Mouse (Mus musculus): Measurements from ENCODE around the gene Man2a1. TPM values are rescaled to one million over a fixed set of nuclear protein-coding genes. Genes with fewer than 3 reads are reported as not detected.

Gene Man2a1
- polyA plus RNA-seq, 1 experiment from 2014 or later: 8.1 TPM

DNA sequence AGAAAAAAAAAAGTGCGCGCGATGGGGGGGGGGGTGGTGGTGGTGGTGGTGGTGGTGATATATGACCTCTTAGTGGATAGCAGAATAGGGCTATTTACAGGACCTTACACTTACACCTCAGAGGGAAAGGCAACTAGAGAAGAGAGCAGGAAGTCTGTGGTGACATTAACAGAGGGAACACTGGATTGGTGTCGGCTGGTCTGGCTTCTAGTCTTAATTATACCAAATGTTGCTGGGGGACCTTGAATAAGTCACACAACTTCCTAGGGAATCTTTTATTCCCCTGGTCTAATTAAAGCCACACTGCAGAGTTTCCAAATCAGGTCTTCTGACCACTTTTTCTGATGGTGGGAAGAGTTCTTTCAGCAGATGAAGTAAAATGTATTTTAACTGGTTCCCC, 163.0 kb downstream of the Man2a1 start:
- Histone ChIP-seq H3K36me3 (no peaks in the 10 kb centered on the region), H3K4me3 (replicated peaks) (no peak overlapping the region), H3K9me3 (no peaks in the 10 kb centered on the region), H3K9ac (replicated peaks) (no peak overlapping the region), H3K4me2 (no peak overlapping the region), H3K27ac (no peak overlapping the region), H3K27me3 (no peaks in the 10 kb centered on the region), H3K4me1 (replicated peaks) (no peaks in the 10 kb centered on the region)
- ATAC-seq (ENCODE audit: insufficient number of reproducible peaks, insufficient read depth, low FRiP score, low TSS enrichment, low read depth): no peak
- WGBS: 83% methylated on average over 4 of the region's 4 CpGs

DNA sequence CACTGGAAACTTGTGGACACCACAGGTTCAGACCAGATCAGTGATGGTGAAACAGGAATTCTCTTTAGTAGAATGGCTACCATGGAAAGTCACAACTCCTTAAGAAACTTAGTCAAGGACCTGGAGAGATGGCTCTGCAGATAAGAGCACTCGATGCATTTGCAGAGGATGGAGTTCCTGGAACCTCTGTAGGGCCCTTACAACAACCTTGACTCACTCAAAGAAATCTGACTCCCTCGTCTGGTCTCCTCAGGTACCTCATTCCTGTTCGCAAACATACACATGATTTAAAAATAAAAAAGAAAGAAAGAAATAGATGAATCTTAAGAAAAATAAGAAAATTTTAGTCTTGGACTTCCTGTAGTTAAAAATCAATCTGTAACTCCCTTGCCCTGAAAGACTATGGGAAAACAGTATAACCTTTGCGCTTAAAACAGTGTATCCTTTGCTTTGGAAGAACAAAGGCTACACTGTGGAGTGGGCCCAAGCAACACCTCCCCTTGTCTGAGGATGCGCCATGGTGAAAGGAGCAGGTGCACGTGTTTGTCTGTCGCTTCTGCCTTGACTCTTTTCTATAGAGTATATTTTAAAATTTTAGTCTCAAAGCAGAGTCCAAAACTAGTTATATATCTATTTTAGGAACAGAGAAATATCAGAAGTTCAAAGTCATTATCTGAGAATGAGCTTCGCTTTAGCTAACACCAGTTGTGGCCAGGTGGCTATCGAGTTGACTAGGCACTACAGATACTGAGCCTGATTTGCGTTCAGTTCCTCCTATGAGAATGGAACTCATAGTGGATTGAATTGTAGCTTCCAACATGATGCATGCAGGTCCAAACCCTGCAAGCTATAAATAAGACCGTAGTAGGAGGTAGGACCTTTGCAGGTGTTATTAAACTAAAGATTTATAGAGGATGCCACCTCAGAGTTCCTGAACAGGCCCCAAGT, 163.9 kb downstream of the Man2a1 start:
- H3K4me1 ChIP-seq (replicated peaks): no peaks in the 10 kb centered on the region
- no peaks in the 10 kb centered on the region for H3K27me3 ChIP-seq
- H3K27ac ChIP-seq: no peak overlapping the region
- 90% methylated on average over 11 of the region's 11 CpGs for WGBS
- H3K4me3 ChIP-seq (replicated peaks): no peak overlapping the region
- H3K9me3 ChIP-seq: no peaks in the 10 kb centered on the region
- ATAC-seq (ENCODE audit: insufficient number of reproducible peaks, insufficient read depth, low FRiP score, low TSS enrichment, low read depth): no peak
- no peaks in the 10 kb centered on the region for H3K36me3 ChIP-seq
- no peak overlapping the region for H3K4me2 ChIP-seq
- no peak overlapping the region for H3K9ac ChIP-seq (replicated peaks)

DNA sequence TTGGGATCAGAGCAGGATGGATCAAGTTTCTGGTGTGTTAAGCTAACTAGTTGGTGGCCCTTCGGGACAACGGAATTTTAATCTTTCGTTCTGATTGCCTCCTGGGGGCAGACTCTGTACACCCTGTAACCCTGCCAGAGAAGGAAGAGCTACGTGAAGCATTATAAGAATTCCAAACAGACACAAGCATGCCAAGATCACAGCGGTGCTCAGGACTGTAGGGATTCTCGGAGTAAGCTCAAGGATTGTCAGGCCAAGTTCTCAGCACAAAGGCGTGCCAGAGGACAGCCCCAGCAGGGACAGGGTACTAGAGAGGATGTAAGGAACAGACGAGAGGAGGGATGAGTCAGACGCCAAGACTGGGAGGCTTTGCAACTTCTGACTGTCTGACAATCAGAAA, 164.8 kb downstream of the Man2a1 start:
- Histone ChIP-seq H3K27me3 (no peaks in the 10 kb centered on the region), H3K9ac (replicated peaks) (no peak overlapping the region), H3K9me3 (no peaks in the 10 kb centered on the region), H3K36me3 (no peaks in the 10 kb centered on the region), H3K27ac (no peak overlapping the region), H3K4me1 (replicated peaks) (no peaks in the 10 kb centered on the region), H3K4me3 (replicated peaks) (no peak overlapping the region), H3K4me2 (no peak overlapping the region)
- 64% methylated on average over 9 of the region's 9 CpGs for WGBS
- ATAC-seq (ENCODE audit: insufficient number of reproducible peaks, insufficient read depth, low FRiP score, low TSS enrichment, low read depth): no peak

DNA sequence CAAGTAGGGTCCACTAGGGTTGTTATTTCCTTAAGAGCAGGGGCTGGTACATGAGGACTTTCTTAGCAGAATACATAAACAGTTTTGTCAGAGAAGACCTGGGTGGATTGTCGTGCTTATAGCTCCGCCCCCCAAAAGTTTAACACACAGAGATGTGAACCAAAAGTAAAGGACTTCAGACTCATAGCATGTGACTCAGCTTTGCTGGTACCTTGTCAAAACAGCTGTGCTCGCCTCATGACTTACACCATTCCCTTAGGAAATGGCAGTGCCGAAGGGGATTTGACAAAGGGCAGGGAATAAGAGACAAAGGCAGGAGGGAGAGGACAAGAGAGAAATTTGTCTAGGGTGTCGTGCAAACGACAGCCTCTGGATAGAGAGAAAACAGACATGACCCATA, 166.0 kb downstream of the Man2a1 start:
- Histone ChIP-seq H3K4me1 (replicated peaks) (no peaks in the 10 kb centered on the region), H3K27me3 (no peaks in the 10 kb centered on the region), H3K27ac (no peak overlapping the region), H3K36me3 (no peaks in the 10 kb centered on the region), H3K9ac (replicated peaks) (no peak overlapping the region), H3K9me3 (no peaks in the 10 kb centered on the region), H3K4me3 (replicated peaks) (no peak overlapping the region), H3K4me2 (no peak overlapping the region)
- ATAC-seq (ENCODE audit: insufficient number of reproducible peaks, insufficient read depth, low FRiP score, low TSS enrichment, low read depth): no peak
- 71% methylated on average over 6 of the region's 6 CpGs for WGBS

DNA sequence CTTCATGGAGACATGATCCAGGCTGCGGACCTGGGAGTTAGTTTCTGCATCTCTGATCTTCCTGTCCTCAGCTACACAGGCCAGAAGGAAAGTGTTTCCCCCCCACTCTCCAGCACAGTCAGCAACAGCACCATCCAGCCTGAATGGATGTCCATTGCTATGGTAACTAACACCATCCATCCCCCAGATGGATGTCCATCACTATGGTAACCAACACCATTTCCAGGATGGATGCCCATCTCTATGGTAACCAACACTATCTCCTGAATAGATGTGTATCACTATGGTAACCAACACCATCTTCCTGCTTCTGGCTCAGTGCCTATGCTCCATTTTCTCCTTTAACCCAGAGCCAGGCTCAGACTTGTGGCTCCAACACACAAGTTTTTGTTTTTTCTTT, 169.7 kb downstream of the Man2a1 start:
- Histone ChIP-seq H3K27ac (no peak overlapping the region), H3K9me3 (no peaks in the 10 kb centered on the region), H3K4me3 (replicated peaks) (no peak overlapping the region), H3K9ac (replicated peaks) (no peak overlapping the region), H3K36me3 (no peaks in the 10 kb centered on the region), H3K4me2 (no peak overlapping the region), H3K4me1 (replicated peaks) (no peaks in the 10 kb centered on the region), H3K27me3 (no peaks in the 10 kb centered on the region)
- WGBS: 81% methylated on average over 1 of the region's 1 CpGs
- no peak for ATAC-seq (ENCODE audit: insufficient number of reproducible peaks, insufficient read depth, low FRiP score, low TSS enrichment, low read depth)

DNA sequence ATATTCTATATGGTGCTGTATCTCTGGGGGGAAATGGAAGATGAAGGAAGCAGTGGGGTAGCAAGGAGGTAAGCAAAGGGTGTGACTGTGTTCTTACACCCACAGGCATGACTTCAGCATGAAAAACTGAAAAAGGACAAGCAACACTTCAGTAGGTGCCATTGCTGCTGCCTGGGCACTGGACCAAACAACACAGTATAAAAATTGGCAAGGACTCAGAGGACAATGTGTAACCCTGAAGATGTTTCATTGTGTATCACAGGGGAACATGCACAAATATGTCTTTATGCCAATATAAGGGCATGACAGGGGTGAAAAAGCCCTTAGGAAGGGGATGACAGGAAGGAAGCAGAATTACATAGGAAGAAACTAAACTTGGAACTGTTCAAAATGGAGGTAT, 172.1 kb downstream of the Man2a1 start:
- H3K27me3 ChIP-seq: no peaks in the 10 kb centered on the region

DNA sequence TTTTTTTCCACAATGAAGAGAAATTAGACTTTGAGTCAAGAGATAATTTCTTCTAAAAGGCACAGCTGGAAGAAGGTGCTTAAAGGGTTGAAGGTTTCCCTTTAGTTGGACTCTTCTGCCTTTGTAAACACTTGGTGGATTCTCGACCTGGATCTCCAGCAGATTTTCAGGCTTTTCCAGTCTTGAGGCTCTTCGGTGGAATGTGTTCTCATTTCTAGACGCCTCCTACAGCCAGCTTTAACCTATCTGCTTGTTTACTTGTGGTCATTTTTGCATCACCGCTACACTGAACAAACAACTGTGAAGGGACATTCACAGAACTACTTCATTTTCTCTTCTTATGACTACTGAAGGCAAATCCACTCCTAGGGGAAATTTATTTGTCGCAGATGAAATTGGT, 173.7 kb downstream of the Man2a1 start:
- Histone ChIP-seq H3K4me2 (no peak overlapping the region), H3K4me1 (replicated peaks) (no peaks in the 10 kb centered on the region), H3K9me3 (no peaks in the 10 kb centered on the region), H3K4me3 (replicated peaks) (no peak overlapping the region), H3K9ac (replicated peaks) (no peak overlapping the region), H3K27me3 (no peaks in the 10 kb centered on the region), H3K27ac (no peak overlapping the region), H3K36me3 (no peaks in the 10 kb centered on the region)
- 92% methylated on average over 5 of the region's 5 CpGs for WGBS
- ATAC-seq (ENCODE audit: insufficient number of reproducible peaks, insufficient read depth, low FRiP score, low TSS enrichment, low read depth): no peak

More for the DNA sequence above, 172.1 kb downstream of the Man2a1 start:
- Histone ChIP-seq H3K4me3 (replicated peaks) (no peak overlapping the region), H3K4me1 (replicated peaks) (no peaks in the 10 kb centered on the region), H3K36me3 (no peaks in the 10 kb centered on the region), H3K9ac (replicated peaks) (no peak overlapping the region), H3K4me2 (no peak overlapping the region), H3K9me3 (no peaks in the 10 kb centered on the region), H3K27ac (no peak overlapping the region)
- ATAC-seq (ENCODE audit: insufficient number of reproducible peaks, insufficient read depth, low FRiP score, low TSS enrichment, low read depth): no peak

DNA sequence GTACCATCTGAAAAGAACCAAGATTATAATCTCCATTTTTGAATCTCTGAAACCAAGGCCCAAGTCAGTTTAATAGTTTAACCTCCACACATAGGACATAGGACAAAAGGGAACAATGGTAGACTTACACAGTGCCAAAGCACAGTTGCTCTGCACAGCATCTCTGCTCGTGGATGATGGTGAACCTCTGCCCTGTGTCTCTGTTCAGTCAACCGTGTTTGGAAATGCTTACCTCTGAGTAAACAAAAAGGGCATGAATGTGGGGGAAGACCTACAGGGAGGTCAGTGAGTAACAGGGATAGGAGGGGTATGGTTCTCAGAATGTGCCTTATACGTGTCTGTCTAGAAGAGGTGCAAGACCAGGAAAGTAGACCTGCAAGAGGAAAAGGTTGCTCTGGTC, 177.8 kb downstream of the Man2a1 start:
- H3K9me3 ChIP-seq: no peaks in the 10 kb centered on the region
- no peaks in the 10 kb centered on the region for H3K27me3 ChIP-seq
- H3K4me2 ChIP-seq: no peak overlapping the region
- 79% methylated on average over 3 of the region's 3 CpGs for WGBS
- no peak overlapping the region for H3K27ac ChIP-seq
- H3K9ac ChIP-seq (replicated peaks): no peak overlapping the region
- no peak for ATAC-seq (ENCODE audit: insufficient number of reproducible peaks, insufficient read depth, low FRiP score, low TSS enrichment, low read depth)
- no peaks in the 10 kb centered on the region for H3K36me3 ChIP-seq
- no peak overlapping the region for H3K4me3 ChIP-seq (replicated peaks)
- H3K4me1 ChIP-seq (replicated peaks): 0 out of 2 replicates have a peak, but pooled peaks cover 5% of the 10 kb centered on the region

DNA sequence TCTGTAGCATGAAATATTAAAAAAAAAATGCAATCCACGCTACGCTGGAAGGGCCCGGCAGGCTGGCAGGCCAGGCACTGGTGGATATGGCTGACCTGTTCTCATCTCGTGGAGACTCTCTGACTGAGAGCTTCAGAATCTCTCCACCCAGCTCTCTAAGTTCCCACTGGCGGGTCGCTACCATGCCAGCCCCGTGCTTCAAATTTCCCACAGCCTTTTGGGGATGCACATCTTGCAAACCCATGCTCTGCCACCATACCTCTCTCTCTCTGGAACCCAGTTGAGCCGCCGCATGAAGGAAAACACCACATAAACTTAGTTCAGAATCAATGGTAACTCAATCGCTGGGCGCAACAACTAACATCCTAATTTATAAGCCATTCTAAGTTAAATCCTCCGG, 178.2 kb downstream of the Man2a1 start:
- Histone ChIP-seq H3K27ac (no peak overlapping the region), H3K9ac (replicated peaks) (no peak overlapping the region), H3K9me3 (no peaks in the 10 kb centered on the region), H3K4me3 (replicated peaks) (no peak overlapping the region), H3K27me3 (no peaks in the 10 kb centered on the region), H3K4me2 (no peak overlapping the region), H3K36me3 (no peaks in the 10 kb centered on the region), H3K4me1 (replicated peaks) (0 out of 2 replicates have a peak, but pooled peaks cover 5% of the 10 kb centered on the region)
- no peak for ATAC-seq (ENCODE audit: insufficient number of reproducible peaks, insufficient read depth, low FRiP score, low TSS enrichment, low read depth)
- 94% methylated on average over 12 of the region's 12 CpGs for WGBS

DNA sequence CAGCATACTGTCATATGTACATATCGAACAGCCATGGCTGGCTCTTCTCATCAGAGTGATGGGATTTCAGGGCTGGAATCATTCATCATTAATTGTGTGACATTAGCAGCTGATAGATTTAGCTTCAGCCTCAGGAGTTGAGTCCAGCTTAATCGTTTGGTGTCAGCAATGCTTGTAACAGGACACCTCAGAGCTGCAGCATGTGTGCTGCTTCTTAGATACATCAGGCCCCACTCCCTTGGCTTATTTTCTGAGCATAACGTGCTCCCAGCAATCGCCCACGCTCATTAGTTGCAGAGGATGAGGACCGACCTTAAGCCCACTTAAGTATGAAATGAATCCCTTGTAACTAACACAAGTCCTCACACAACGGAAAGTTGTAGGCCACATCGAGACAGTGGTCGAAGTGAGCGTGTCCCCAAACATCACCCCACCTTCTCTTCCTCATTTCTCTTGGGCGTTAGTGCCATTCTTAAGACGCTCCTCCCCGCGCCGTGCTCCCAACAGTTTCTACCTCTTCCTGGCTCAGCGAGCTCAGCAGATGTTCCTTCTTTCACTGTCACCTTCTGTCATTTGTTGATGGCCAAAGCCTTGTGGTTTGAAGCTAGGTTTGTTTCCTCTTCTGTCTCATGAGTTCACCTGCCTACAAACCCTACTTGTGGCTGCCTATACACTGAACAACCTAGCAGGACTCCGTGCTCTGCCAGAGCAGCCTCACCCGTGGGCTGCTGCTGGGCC, 180.4 kb downstream of the Man2a1 start:
- H3K4me1 ChIP-seq (replicated peaks): 0 out of 2 replicates have a peak, but pooled peaks cover 5% of the 10 kb centered on the region
- H3K27ac ChIP-seq: no peak overlapping the region
- H3K27me3 ChIP-seq: no peaks in the 10 kb centered on the region
- no peaks in the 10 kb centered on the region for H3K9me3 ChIP-seq
- no peak for ATAC-seq (ENCODE audit: insufficient number of reproducible peaks, insufficient read depth, low FRiP score, low TSS enrichment, low read depth)
- no peak overlapping the region for H3K4me3 ChIP-seq (replicated peaks)
- WGBS: 73% methylated on average over 18 of the region's 18 CpGs
- no peaks in the 10 kb centered on the region for H3K36me3 ChIP-seq
- no peak overlapping the region for H3K4me2 ChIP-seq
- no peak overlapping the region for H3K9ac ChIP-seq (replicated peaks)

DNA sequence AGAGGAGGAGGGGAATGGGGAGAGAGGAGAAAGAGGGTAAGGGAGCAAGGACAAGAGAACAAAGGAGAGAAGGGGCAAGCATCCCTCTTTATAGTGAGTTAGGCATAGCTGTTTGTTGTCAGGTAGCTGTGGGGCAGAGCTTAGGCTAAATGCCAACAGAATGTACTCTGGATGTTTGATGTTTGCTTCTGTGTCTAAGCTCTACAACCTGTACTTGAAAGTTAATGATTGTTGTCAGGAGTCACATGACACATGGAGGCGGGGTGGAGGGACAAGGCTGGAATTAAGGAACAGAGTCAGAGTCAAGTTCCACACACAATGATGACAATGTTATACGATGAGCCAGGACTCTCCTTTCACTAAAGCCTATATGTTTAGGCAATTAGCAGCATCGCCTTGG, 181.8 kb downstream of the Man2a1 start:
- H3K27me3 ChIP-seq: no peaks in the 10 kb centered on the region
- H3K4me2 ChIP-seq: no peak overlapping the region
- H3K4me1 ChIP-seq (replicated peaks): peaks cover 11% of the 10 kb centered on the region
- no peak overlapping the region for H3K4me3 ChIP-seq (replicated peaks)
- H3K36me3 ChIP-seq: no peaks in the 10 kb centered on the region
- H3K9me3 ChIP-seq: no peaks in the 10 kb centered on the region
- H3K9ac ChIP-seq (replicated peaks): no peak overlapping the region
- no peak overlapping the region for H3K27ac ChIP-seq
- 74% methylated on average over 3 of the region's 3 CpGs for WGBS
- ATAC-seq (ENCODE audit: insufficient number of reproducible peaks, insufficient read depth, low FRiP score, low TSS enrichment, low read depth): no peak

All from limb, embryonic 12.5 days (tissue).